Mouse (Mus musculus): Measurements from ENCODE around the gene Hils1. TPM values are rescaled to one million over a fixed set of nuclear protein-coding genes. Genes with fewer than 3 reads are reported as not detected.
"Not testable (repeated sequence)": the region's sequence is repeated elsewhere in the genome, so short reads cannot be mapped to it uniquely, and the experiment has no call there.

Gene Hils1
- polyA plus RNA-seq, 1 experiment: 0.14 TPM

- 76% methylated on average over 7 of the region's 7 CpGs for WGBS
- no peaks in the 10 kb centered on the region for H3K36me3 ChIP-seq (ENCODE audit: control insufficient read depth, insufficient read depth, low read length)
- H3K27ac ChIP-seq (ENCODE audit: insufficient read depth, low read depth, low read length): no peak overlapping the region
- H3K4me3 ChIP-seq (ENCODE audit: low read depth, low read length): no peak overlapping the region
- TF ChIP-seq POLR2A (IDR thresholded peaks at IDR 0.05; ENCODE audit: low read depth, low read length) (no peak), CTCF (IDR thresholded peaks at IDR 0.05; ENCODE audit: extremely low read depth, insufficient read length, insufficient replicate concordance, low read depth, low read length) (no peak)
- H3K27me3 ChIP-seq (ENCODE audit: control insufficient read depth, insufficient read depth, low read length): no peaks in the 10 kb centered on the region; the same call in 1 of the 2 replicates
- peaks cover 2% of the 10 kb centered on the region; the same call in 1 of the 2 replicates for H3K4me1 ChIP-seq (ENCODE audit: control insufficient read depth, insufficient read depth, insufficient read length, low read length)
These were observed 794 bp downstream of the Hils1 start for GRCm38 (mm10) chr11:94968187-94968586.

DNA sequence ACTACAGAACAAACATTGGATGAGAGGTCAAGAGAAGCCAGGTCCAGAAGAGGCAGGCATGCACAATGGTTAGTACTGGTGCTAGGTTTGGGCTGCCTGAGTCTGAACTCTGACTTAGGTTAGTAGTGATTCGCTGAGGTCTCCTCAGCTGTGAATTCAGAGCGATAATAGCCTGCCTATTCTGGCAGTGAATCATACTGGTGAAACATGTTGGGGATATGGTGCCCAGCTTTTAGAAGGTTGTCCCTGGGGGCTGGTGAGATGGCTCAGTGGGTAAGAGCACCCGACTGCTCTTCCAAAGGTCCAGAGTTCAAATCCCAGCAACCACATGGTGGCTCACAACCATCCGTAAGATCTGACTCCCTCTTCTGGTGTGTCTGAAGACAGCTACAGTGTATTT is 2.3 kb downstream of the Hils1 start:
- H3K27ac ChIP-seq (ENCODE audit: insufficient read depth, low read depth, low read length); H3K4me1 ChIP-seq (ENCODE audit: control insufficient read depth, insufficient read depth, insufficient read length, low read length); H3K27me3 ChIP-seq (ENCODE audit: control insufficient read depth, insufficient read depth, low read length); H3K4me3 ChIP-seq (ENCODE audit: low read depth, low read length); H3K36me3 ChIP-seq (ENCODE audit: control insufficient read depth, insufficient read depth, low read length): not testable (repeated sequence)
- WGBS: 81% methylated on average over 4 of the region's 4 CpGs

GRCm38 (mm10) chr11:94970210-94970943 is 3.0 kb downstream of the Hils1 start:
- TF ChIP-seq POLR2A (IDR thresholded peaks at IDR 0.05; ENCODE audit: low read depth, low read length): no peak
- peak; percentile 41; the same call in 1 of the 2 replicates for TF ChIP-seq CTCF (IDR thresholded peaks at IDR 0.05; ENCODE audit: extremely low read depth, insufficient read length, insufficient replicate concordance, low read depth, low read length)
- Histone ChIP-seq H3K27me3 (ENCODE audit: control insufficient read depth, insufficient read depth, low read length) (no peaks in the 10 kb centered on the region; the same call in 1 of the 2 replicates), H3K4me3 (ENCODE audit: low read depth, low read length) (no peak overlapping the region), H3K36me3 (ENCODE audit: control insufficient read depth, insufficient read depth, low read length) (no peaks in the 10 kb centered on the region), H3K4me1 (ENCODE audit: control insufficient read depth, insufficient read depth, insufficient read length, low read length) (peaks cover 2% of the 10 kb centered on the region; the same call in 1 of the 2 replicates), H3K27ac (ENCODE audit: insufficient read depth, low read depth, low read length) (no peak overlapping the region)
- 35% methylated on average over 15 of the region's 15 CpGs for WGBS

DNA sequence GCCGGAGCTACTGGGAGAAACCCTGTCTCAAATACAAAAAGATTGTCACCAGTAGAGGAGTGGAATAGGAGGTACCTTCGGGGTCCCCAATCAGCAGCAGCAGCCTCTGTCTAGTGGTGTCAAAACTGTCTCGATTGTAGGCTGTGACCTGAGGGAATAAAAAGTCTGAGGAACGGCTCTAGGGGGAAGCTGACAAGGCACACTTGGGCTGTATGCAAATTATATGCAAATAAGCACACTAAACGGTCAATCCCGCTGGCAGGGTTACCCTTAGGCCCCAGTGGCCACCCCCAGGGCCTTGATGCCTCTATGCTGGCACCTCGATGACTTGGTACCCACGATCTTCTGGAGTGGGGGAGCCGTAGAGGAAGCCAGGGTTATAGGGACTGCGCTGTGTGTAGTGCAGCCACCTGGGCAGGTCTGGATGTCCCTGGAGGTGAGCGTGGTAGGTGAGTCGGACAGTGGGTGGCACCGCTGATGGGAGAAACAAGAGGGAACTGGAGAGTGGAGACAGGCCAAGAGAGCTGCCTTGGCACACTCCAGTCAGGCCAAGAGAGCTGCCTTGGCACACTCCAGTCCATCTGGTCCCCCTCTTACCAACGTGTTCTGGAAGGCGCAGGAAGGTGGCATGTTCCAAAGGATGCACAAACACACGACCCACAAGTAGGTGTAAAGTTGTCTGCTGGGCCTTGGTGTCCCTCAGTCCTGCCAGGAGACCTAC is 4.7 kb downstream of the Hils1 start:
- H3K27ac ChIP-seq (ENCODE audit: insufficient read depth, low read depth, low read length): no peak overlapping the region
- no peaks in the 10 kb centered on the region for H3K36me3 ChIP-seq (ENCODE audit: control insufficient read depth, insufficient read depth, low read length)
- H3K4me3 ChIP-seq (ENCODE audit: low read depth, low read length): no peak overlapping the region
- H3K4me1 ChIP-seq (ENCODE audit: control insufficient read depth, insufficient read depth, insufficient read length, low read length): peaks cover 2% of the 10 kb centered on the region; the same call in 1 of the 2 replicates
- 57% methylated on average over 16 of the region's 16 CpGs for WGBS
- no peak for TF ChIP-seq POLR2A (IDR thresholded peaks at IDR 0.05; ENCODE audit: low read depth, low read length)
- TF ChIP-seq CTCF (IDR thresholded peaks at IDR 0.05; ENCODE audit: extremely low read depth, insufficient read length, insufficient replicate concordance, low read depth, low read length): no peak
- H3K27me3 ChIP-seq (ENCODE audit: control insufficient read depth, insufficient read depth, low read length): no peaks in the 10 kb centered on the region; the same call in 1 of the 2 replicates

DNA sequence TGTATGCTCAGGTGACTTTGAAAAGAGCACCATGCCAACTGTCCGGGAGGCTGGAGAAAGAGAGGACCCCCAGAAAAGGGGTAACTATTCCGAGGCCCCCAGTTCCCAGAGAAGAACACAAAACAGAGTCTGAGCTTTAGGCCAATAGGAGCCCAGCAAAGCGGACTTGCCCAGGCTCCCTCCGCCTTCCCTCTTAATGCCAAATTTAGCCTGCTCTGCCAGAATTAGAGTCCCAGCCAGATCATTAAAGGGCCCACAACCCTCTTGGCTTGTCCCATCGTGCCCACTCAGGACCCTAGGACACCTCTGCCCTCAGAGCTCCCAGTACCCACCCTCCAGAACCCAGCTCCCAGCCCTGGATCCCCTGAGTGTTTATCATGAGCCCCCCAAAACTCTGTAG is 5.5 kb downstream of the Hils1 start:
- 66% methylated on average over 5 of the region's 5 CpGs for WGBS
- H3K4me3 ChIP-seq (ENCODE audit: low read depth, low read length): no peak overlapping the region
- TF ChIP-seq POLR2A (IDR thresholded peaks at IDR 0.05; ENCODE audit: low read depth, low read length): no peak
- TF ChIP-seq CTCF (IDR thresholded peaks at IDR 0.05; ENCODE audit: extremely low read depth, insufficient read length, insufficient replicate concordance, low read depth, low read length): no peak
- no peaks in the 10 kb centered on the region for H3K36me3 ChIP-seq (ENCODE audit: control insufficient read depth, insufficient read depth, low read length)
- no peak overlapping the region for H3K27ac ChIP-seq (ENCODE audit: insufficient read depth, low read depth, low read length)
- peaks cover 2% of the 10 kb centered on the region; the same call in 1 of the 2 replicates for H3K4me1 ChIP-seq (ENCODE audit: control insufficient read depth, insufficient read depth, insufficient read length, low read length)
- H3K27me3 ChIP-seq (ENCODE audit: control insufficient read depth, insufficient read depth, low read length): no peaks in the 10 kb centered on the region; the same call in 1 of the 2 replicates

DNA sequence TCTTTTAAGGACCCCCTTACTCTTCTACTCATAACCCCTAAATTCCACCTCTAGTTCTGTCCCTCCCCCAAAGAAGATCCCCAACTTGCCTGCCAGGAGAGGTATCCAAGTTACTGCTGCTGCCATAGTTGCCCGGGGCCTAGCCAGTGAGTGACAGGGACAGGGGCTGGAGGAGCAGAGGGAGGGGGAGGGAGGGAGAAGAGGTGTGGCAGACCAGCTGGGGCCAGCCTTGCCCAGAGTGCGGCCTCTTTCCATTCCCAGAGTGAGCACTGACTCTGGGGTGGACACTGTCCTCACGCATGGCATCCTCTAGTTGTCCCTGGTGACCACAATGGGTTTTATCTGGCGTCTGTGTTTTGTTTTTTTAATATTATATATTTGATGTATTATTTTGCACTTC is 5.9 kb downstream of the Hils1 start:
- Histone ChIP-seq H3K4me3 (ENCODE audit: low read depth, low read length) (no peak overlapping the region), H3K27me3 (ENCODE audit: control insufficient read depth, insufficient read depth, low read length) (no peaks in the 10 kb centered on the region; the same call in 1 of the 2 replicates), H3K36me3 (ENCODE audit: control insufficient read depth, insufficient read depth, low read length) (no peaks in the 10 kb centered on the region), H3K27ac (ENCODE audit: insufficient read depth, low read depth, low read length) (no peak overlapping the region), H3K4me1 (ENCODE audit: control insufficient read depth, insufficient read depth, insufficient read length, low read length) (peaks cover 2% of the 10 kb centered on the region; the same call in 1 of the 2 replicates)
- no peak for TF ChIP-seq POLR2A (IDR thresholded peaks at IDR 0.05; ENCODE audit: low read depth, low read length)
- TF ChIP-seq CTCF (IDR thresholded peaks at IDR 0.05; ENCODE audit: extremely low read depth, insufficient read length, insufficient replicate concordance, low read depth, low read length): no peak
- 60% methylated on average over 4 of the region's 4 CpGs for WGBS

DNA sequence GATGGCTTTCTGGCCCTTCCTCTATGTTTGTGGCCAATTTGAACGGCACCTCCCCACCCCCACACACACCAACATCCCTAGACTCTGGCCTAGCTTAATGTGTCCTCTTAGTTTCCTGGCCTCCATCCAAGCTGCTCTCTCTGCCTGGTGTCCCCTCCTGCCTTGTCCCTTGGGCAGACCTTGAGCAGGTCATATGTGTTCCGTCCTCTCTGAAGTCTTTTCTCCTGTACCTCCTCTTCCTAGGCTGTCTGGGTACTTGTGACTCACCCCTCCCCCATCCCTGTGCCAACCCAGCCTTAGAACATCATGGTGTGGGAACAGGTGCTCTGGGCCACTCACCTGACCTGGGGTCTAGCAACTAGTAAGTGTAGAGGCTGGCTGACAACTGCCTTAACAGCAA is 7.6 kb downstream of the Hils1 start:
- Histone ChIP-seq H3K4me1 (ENCODE audit: control insufficient read depth, insufficient read depth, insufficient read length, low read length) (peaks cover 2% of the 10 kb centered on the region; the same call in 1 of the 2 replicates), H3K27ac (ENCODE audit: insufficient read depth, low read depth, low read length) (no peak overlapping the region), H3K4me3 (ENCODE audit: low read depth, low read length) (no peak overlapping the region), H3K36me3 (ENCODE audit: control insufficient read depth, insufficient read depth, low read length) (no peaks in the 10 kb centered on the region), H3K27me3 (ENCODE audit: control insufficient read depth, insufficient read depth, low read length) (no peaks in the 10 kb centered on the region; the same call in 1 of the 2 replicates)
- no peak for TF ChIP-seq CTCF (IDR thresholded peaks at IDR 0.05; ENCODE audit: extremely low read depth, insufficient read length, insufficient replicate concordance, low read depth, low read length)
- 78% methylated on average over 2 of the region's 2 CpGs for WGBS

Data from small intestine, adult 2 months (tissue).